Mouse (Mus musculus): ENCODE data around the gene Trim59.
A peak's percentile ranks its signal among the peaks of the same experiment; 100 is the strongest.

The Trim59 gene

DNA sequence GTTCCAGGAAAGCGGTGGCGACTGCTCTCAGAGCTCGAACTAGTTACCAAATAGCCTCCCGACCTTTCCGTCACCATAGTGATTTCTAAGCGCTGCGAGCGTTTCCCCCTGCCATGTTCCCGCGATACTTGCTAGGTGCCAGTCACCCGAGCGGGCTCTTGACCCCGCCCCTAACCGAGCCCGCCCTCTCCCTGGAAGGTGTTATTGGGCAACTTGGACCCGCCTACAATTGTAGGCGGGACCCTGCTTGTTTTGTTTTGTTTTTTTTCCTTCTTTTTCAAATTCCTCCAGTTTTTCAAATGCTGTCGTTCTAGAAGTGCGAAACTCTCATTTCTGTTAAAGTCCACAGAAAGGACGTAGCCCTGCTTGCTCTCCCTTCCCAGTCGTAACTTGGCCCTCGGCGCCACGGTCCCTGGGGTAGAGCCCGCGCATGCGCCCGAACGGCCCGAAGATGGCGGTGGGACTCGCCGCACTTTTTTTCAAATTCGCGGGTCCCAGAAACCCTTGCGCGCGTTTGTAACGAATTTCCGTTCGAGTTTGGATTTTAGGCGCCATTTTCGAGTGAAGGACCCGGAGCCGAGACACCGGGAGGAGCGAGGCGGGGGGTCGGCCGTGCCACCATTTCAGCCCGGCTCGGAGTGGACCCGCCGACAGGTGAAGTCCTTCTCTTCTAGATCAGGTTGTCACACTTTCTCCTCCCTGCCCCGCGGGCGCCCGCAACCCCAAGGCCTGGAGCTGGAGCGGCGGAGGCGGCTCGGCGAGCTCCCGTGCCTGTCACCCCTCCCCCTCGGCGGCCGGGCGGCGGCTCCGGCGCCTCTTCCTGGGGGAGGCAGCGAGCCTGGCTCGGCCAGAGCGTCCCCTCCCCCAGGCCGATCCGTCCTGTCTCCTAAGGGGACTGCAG, 39.9 kb downstream of the Trim59 start, which contains the start of the genes Ift80 and Smc4:
TSS of gene Ift80 (minus strand) at position 134 of the 901 bp plus-strand sequence.
TSS of gene Smc4 (plus strand) at position 302 of the 901 bp plus-strand sequence.
- peak; percentile 97 for DNase-seq

DNA sequence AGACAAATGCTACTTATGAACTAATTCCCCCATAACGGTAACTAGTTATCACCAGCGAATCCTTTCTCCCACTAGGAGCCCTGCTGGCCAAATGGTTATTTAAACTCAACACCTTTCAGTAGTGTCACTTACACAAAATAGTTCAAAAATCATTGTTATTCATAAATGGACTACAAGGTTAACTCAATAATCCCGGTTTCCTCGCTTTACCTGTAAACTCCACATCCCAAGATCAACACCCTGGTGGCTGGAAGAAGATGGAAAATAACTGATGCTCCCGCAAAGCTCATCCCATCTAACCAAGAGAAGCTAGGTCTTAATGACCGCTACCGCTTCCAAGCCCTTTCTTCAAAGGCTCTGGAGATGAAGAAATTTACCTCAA, 40.5 kb downstream of the Trim59 start:
- DNase-seq = no peak

DNA sequence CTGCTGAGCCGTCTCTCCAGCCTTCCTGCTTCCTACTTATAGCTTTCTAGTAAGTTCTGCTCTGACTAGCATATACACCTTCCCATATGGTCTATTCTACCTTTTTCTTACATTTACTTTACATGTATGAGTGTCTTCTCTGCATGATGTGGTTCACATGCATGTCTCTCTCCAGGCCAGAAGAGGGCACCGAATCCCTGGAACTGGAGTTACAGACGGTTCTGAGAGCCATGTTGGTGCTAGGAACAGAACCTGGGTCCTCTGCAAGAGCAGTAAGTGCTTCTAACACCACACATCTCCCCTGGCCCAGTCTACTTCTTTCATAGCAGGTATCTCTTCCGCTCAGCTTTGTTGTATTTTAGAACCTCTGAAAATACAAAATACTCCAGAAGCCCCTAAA, 41.8 kb downstream of the Trim59 start:
- no peak for DNase-seq

DNA sequence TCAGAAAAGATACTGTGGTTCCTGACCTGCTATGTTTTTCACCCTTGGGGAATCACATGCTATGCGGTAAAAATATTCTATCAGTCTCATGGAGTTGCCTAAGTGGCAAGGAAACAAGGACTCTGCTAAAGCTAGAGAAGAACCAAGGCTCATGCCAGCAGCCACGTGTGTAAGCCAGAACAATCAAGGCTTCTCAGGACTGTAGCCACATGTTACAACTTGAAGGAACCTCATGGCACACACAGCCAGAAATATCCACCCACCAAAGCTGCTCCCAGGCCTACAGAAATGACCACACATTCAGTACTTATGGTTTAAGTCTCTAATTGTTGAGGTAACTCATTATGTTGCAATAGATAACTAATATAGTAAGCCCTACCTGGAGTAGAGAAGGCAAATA, 58.0 kb downstream of the Trim59 start:
- no peak for DNase-seq

Measured in kidney, postnatal 25 days (tissue).